Mouse (Mus musculus) liver, embryonic 12.5 days (tissue): ENCODE data around the gene Morc2a. TPM values are rescaled to one million over a fixed set of nuclear protein-coding genes. Genes with fewer than 3 reads are reported as not detected.

Source experiments
- ATAC-seq: fragments of 200-750 bp; cut with Nextera tagmentation; 2 replicates; pipeline ENCODE4 v1.8.0; 2017; ENCODE audit warnings: moderate number of reproducible peaks, mild to moderate bottlenecking, moderate library complexity
- H3K27ac ChIP-seq: fragments of 300-500 bp; sonication (generic); 2 replicates; pipeline ENCODE4 v1.5.1; 2016; ENCODE audit warnings: mild to moderate bottlenecking
- H3K27me3 ChIP-seq: fragments of 300-500 bp; sonication (generic); replicated peaks from 2 replicates; pipeline ENCODE4 v1.6.1; 2016; ENCODE audit warnings: mild to moderate bottlenecking, moderate library complexity
- H3K36me3 ChIP-seq: fragments of 300-500 bp; sonication (generic); 2 replicates; pipeline ENCODE4 v1.6.1; 2016; ENCODE audit warnings: mild to moderate bottlenecking, moderate library complexity
- H3K4me1 ChIP-seq: fragments of 300-500 bp; sonication (generic); 2 replicates; pipeline ENCODE4 v1.6.1; 2016
- H3K4me2 ChIP-seq: fragments of 300-500 bp; sonication (generic); 2 replicates; pipeline ENCODE4 v1.6.1; 2016; ENCODE audit warnings: mild to moderate bottlenecking, moderate library complexity
- H3K4me3 ChIP-seq: fragments of 300-500 bp; sonication (generic); 2 replicates; pipeline ENCODE4 v1.5.1; 2016; ENCODE audit warnings: mild to moderate bottlenecking, moderate library complexity
- H3K9ac ChIP-seq: fragments of 300-500 bp; sonication (generic); 2 replicates; pipeline ENCODE4 v1.6.1; 2016; ENCODE audit warnings: mild to moderate bottlenecking, moderate library complexity
- H3K9me3 ChIP-seq: fragments of 300-500 bp; sonication (generic); replicated peaks from 2 replicates; pipeline ENCODE4 v1.6.1; 2016; ENCODE audit warnings: mild to moderate bottlenecking, moderate library complexity
- WGBS: fragments of 180-500 bp; shearing (Covaris S2); methylation state at CpG from one replicate; pipeline ENCODE4 v1.1.7; 2016; ENCODE audit not compliant: insufficient replicate concordance; 5-methylcytosine and 5-hydroxymethylcytosine counted together
- polyA plus RNA-seq: library from polyadenylated mRNA; unstranded; fragments of >200 nt; fragmentation: Nextera tagmentation; extraction: Ambion mirVana; gene quantifications from 2 replicates; pipeline ENCODE4 v1.2.1, GENCODE M21; 2016

The Morc2a gene
- polyA plus RNA-seq, 1 experiment from 2014 or later = 15.2 TPM

DNA sequence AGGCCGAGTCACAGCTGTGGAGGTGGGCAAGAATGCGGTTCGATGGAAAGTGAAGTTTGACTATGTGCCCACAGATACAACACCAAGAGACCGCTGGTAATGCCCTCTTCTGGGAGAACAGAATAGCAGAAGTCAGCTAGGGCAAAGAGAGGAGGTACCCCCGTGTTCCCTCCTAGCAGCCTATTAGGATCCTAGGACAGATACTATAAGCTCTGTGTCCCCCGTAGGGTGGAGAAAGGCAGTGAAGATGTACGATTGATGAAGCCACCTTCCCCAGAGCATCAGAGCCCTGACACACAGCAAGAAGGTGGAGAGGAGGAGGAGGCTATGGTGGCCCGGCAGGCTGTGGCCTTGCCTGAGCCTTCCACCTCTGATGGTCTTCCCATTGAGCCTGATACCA is 36.4 kb downstream of the Morc2a start:
- no peak overlapping the region for H3K4me2 ChIP-seq
- H3K4me3 ChIP-seq = no peak overlapping the region
- whole genome bisulfite sequencing = 85% methylated on average over 8 of the region's 8 CpGs
- no peak for ATAC-seq
- no peaks in the 10 kb centered on the region for H3K4me1 ChIP-seq
- no peaks in the 10 kb centered on the region for H3K9me3 ChIP-seq
- H3K27ac ChIP-seq = no peak overlapping the region
- H3K9ac ChIP-seq = no peak overlapping the region
- peaks cover 96% of the 10 kb centered on the region for H3K36me3 ChIP-seq
- H3K27me3 ChIP-seq = no peaks in the 10 kb centered on the region

DNA sequence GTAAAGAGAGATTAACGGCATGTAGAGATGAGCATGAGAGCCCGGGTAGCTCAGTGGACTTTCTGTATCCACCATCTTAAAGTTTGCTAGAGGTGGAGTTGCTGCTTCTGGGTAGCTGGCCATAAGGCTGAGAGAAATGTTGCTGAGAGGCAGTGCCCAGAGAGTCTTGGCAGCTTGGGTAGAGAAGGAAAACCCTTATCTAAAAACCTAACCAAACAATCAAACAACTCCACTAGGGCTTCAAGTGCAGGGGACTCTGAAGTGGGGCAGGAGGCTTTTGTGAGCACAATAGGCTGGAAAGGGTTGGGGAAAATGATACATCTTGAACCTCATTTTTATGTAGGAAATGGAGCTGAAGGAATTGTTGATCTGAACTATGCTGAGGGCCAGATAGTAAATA is 37.3 kb downstream of the Morc2a start:
- no peak overlapping the region for H3K4me3 ChIP-seq
- no peak overlapping the region for H3K4me2 ChIP-seq
- no peak overlapping the region for H3K9ac ChIP-seq
- WGBS = 84% methylated on average over 2 of the region's 2 CpGs
- no peak overlapping the region for H3K27ac ChIP-seq
- H3K27me3 ChIP-seq = no peaks in the 10 kb centered on the region
- H3K4me1 ChIP-seq = no peaks in the 10 kb centered on the region
- no peaks in the 10 kb centered on the region for H3K9me3 ChIP-seq
- peaks cover 95% of the 10 kb centered on the region for H3K36me3 ChIP-seq
- no peak for ATAC-seq

DNA sequence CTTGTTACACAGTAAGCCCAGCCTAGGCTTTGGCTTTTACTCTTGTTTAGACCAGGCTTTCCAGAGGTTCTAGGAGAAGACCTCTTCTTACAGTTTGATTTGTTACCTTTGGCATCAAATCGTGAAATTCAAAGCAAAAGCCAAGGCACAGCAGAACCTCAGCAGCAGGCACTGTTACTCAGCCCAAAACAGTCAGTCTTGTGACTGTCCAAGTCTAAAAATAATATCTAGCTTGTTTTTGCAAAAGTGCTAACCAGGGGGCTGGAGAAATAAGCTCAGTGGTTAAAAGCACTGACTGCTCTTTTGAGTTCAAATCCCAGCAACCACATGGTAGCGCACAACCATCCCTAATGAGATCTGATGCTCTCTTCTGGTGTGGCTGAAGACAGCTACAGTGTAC is 37.9 kb downstream of the Morc2a start:
- no peak overlapping the region for H3K4me2 ChIP-seq
- no peak overlapping the region for H3K27ac ChIP-seq
- no peak for ATAC-seq
- no peak overlapping the region for H3K4me3 ChIP-seq
- 83% methylated on average over 2 of the region's 2 CpGs for WGBS
- H3K9me3 ChIP-seq = no peaks in the 10 kb centered on the region
- no peak overlapping the region for H3K9ac ChIP-seq
- no peaks in the 10 kb centered on the region for H3K27me3 ChIP-seq
- peaks cover 95% of the 10 kb centered on the region for H3K36me3 ChIP-seq
- no peaks in the 10 kb centered on the region for H3K4me1 ChIP-seq

DNA sequence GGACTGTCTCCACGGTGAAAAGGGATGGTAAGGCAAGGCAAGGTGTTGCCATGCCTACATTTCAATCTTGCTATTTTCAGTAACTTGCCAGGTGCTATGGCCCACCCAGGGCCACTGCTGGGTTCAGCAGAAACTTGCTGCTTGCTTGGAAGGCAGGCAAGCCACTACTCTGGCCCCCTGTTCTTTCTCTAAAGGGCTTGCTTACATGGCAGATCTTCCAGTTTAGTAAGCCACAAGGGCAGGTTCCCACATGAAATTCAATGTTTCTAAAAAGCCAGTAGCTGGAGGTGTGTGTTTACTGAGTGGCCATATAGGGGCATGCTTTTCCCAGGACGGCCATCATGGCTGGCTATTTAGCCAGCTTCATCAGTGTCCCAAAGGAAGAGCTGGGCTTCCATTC is 42.8 kb downstream of the Morc2a start:
- 73% methylated on average over 2 of the region's 2 CpGs for WGBS
- Histone ChIP-seq H3K36me3 (peaks cover 52% of the 10 kb centered on the region), H3K4me2 (no peak overlapping the region)

DNA sequence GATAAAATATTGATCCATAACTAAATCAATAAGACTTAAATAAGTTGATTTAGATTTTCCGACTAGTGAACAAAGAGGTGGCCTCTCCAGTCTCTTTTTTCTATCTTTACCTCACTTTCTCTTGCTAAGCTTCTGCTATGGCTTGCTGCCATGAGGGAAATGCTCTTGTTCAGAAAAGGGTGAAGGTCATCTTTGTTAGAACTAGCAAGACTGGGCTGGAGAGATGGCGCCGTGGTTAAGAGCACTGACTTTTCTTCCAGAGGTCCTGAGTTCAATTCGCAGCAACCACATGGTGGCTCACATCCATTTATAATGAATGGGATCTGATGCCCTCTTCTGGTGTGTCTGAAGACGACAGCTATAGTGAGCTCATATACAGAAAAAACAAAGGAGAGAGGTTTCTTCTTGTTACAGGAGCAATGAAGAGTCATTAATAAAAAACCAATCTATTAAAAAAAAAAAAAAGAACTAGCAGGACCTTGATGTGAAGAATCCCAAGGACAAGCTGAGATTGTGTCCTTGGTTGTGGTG is 47.2 kb downstream of the Morc2a start:
- no peak for ATAC-seq
- peaks cover 10% of the 10 kb centered on the region for H3K36me3 ChIP-seq
- no peaks in the 10 kb centered on the region for H3K4me1 ChIP-seq
- WGBS = 69% methylated on average over 5 of the region's 5 CpGs
- no peak overlapping the region for H3K27ac ChIP-seq
- H3K27me3 ChIP-seq = no peaks in the 10 kb centered on the region
- no peak overlapping the region for H3K4me3 ChIP-seq
- H3K4me2 ChIP-seq = no peak overlapping the region
- H3K9ac ChIP-seq = no peak overlapping the region
- no peaks in the 10 kb centered on the region for H3K9me3 ChIP-seq

More for the DNA sequence above, 42.8 kb downstream of the Morc2a start:
- Histone ChIP-seq H3K4me3 (no peak overlapping the region), H3K4me1 (no peaks in the 10 kb centered on the region), H3K27ac (no peak overlapping the region), H3K9me3 (no peaks in the 10 kb centered on the region), H3K27me3 (no peaks in the 10 kb centered on the region), H3K9ac (no peak overlapping the region)
- ATAC-seq = no peak

DNA sequence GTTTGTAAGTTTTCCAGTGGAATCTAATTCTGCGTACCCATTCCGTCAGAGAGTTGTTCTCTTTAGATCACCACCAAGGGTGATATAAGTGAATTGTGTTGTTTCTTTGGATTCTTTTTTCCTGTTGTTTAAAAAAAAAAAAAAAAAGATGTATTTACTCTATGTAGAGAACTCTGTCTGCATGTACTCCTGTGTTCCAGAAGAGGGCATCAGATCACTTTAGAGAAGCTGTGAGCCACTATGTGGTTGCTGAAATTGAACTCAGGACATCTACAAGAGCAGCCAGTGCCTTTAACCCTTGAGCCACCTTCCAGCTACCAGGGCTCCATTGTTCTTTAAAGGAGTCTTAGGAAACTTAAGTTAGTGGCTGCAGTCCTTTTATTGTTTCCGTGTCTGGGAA is 48.5 kb downstream of the Morc2a start:
- no peaks in the 10 kb centered on the region for H3K27me3 ChIP-seq
- WGBS = 75% methylated on average over 3 of the region's 3 CpGs
- no peak overlapping the region for H3K4me3 ChIP-seq
- no peak overlapping the region for H3K27ac ChIP-seq
- no peaks in the 10 kb centered on the region for H3K36me3 ChIP-seq
- no peak overlapping the region for H3K9ac ChIP-seq
- H3K4me1 ChIP-seq = no peaks in the 10 kb centered on the region
- no peak overlapping the region for H3K4me2 ChIP-seq
- H3K9me3 ChIP-seq = no peaks in the 10 kb centered on the region
- no peak for ATAC-seq

DNA sequence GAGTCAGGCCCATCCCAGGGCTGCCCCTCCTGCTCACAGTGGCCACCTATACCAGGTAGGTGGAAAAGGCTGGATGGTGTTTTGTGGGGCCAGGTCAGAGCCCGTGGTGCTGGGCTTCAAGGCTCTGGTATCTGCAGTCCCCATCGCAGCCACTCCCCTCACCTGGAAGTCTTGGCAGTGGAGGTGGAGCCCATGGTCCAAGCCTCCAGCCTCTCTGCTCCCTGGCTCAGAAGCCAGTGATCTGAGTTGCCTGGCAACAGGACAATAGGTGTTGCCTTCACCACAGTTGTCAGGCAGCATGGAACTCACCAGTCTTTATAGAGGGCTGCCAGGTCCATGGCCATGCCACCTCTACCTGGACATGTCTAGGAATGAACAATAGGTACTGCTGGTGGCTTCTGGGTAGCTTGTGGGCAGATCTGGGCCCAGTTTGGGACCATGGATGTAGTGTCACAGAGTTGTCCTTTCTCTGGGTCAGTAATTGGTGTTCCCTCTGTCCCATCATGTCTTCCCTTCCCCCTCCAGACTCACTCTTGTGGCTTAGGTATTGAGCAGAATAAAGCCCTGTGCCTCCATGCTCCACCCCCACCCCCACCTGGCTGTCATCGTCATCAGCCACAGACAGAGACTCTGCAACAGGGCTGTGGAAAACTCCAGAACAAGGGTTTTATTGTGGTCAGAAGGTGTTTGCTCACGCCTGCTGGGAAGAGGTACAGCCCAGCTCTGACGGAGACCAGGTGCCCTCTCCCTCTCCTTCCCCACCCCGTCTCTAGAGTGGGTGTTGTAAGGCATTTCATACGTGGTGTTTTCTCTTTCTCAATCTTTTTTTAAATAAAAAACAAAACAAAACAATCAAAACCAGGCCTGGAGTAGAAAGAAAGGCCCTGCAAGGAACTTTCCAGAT is 54.4 kb downstream of the Morc2a start:
- 64% methylated on average over 7 of the region's 7 CpGs for WGBS
- H3K4me2 ChIP-seq = no peak overlapping the region
- no peaks in the 10 kb centered on the region for H3K36me3 ChIP-seq
- H3K9ac ChIP-seq = no peak overlapping the region
- peaks cover 11% of the 10 kb centered on the region for H3K27me3 ChIP-seq
- 0 out of 2 replicates have a peak, but pooled peaks cover 8% of the 10 kb centered on the region for H3K4me1 ChIP-seq
- ATAC-seq = no peak
- no peaks in the 10 kb centered on the region for H3K9me3 ChIP-seq
- H3K4me3 ChIP-seq = no peak overlapping the region
- no peak overlapping the region for H3K27ac ChIP-seq

DNA sequence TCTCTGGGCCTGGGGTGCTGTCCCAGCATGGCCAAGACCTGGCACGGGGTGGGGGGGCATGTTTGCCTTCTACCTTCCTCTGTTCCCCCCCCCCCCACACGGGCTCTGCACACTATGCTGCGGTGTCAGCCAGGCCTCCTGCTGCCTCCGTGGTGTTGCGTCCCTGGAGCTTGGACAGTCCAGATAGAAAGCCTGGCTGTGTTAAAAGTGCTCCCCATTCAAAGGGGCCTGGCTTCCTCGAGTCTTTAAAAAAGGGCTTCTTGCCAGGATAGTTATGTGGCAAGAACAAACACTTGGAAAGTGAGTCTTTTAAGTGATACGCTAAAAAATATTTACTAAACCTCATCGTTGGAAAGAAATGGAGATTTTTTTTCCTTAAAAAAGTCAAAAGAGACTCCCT is 55.4 kb downstream of the Morc2a start:
- 78% methylated on average over 8 of the region's 8 CpGs for WGBS
- Histone ChIP-seq H3K27ac (no peak overlapping the region), H3K4me2 (no peak overlapping the region), H3K9me3 (no peaks in the 10 kb centered on the region), H3K4me1 (0 out of 2 replicates have a peak, but pooled peaks cover 8% of the 10 kb centered on the region), H3K27me3 (peaks cover 11% of the 10 kb centered on the region), H3K9ac (no peak overlapping the region), H3K36me3 (no peaks in the 10 kb centered on the region), H3K4me3 (no peak overlapping the region)
- no peak for ATAC-seq

DNA sequence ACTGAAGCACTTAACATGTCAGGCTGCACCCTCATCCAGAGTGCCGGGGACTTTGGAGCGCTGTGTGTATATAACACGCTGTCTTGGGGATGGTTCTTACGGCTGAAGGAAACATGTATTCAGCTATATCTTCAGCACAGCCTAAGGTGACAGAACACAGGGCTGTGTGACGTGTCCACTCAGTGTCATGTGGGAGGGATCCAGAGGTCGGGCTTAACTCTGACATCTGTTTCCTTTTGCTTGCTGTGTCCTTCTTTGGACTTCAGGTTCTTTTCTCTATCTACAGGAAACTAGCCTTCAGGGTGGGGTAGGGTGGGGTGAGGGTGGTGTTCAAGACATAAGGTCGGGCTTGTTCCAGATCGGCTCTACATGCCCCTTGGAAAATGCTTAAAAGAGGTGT is 58.1 kb downstream of the Morc2a start:
- H3K4me3 ChIP-seq = no peak overlapping the region
- 0 out of 2 replicates have a peak, but pooled peaks cover 8% of the 10 kb centered on the region for H3K4me1 ChIP-seq
- H3K36me3 ChIP-seq = no peaks in the 10 kb centered on the region
- WGBS = 40% methylated on average over 8 of the region's 8 CpGs
- H3K27ac ChIP-seq = no peak overlapping the region
- H3K27me3 ChIP-seq = peaks cover 11% of the 10 kb centered on the region
- no peak overlapping the region for H3K4me2 ChIP-seq
- ATAC-seq = peak; percentile 63
- H3K9ac ChIP-seq = no peak overlapping the region
- H3K9me3 ChIP-seq = no peaks in the 10 kb centered on the region

DNA sequence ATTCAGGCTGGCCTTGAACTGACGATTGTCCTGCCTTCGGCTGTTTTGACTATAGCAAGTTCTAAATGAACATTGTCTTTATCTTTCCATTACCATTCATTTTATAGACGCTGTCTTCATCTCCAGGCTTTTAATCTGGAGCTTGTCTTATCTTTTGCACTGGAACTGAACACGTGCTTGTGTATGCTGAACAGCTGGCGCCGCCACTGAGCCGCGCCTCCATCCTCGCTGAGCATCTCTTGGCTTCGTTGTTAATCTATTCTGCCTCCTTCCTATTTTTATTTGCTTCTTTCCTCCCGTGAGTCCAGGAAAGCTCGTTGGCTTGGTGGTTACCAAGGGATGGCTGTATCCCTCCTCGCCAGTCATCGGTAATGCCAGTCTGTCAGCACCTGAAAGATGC is 61.2 kb downstream of the Morc2a start:
- no peak for ATAC-seq
- Histone ChIP-seq H3K27me3 (peaks cover 5% of the 10 kb centered on the region), H3K27ac (no peak overlapping the region), H3K4me1 (0 out of 2 replicates have a peak, but pooled peaks cover 8% of the 10 kb centered on the region), H3K4me3 (no peak overlapping the region), H3K9me3 (no peaks in the 10 kb centered on the region), H3K36me3 (no peaks in the 10 kb centered on the region), H3K9ac (no peak overlapping the region), H3K4me2 (no peak overlapping the region)
- 52% methylated on average over 14 of the region's 14 CpGs for WGBS

DNA sequence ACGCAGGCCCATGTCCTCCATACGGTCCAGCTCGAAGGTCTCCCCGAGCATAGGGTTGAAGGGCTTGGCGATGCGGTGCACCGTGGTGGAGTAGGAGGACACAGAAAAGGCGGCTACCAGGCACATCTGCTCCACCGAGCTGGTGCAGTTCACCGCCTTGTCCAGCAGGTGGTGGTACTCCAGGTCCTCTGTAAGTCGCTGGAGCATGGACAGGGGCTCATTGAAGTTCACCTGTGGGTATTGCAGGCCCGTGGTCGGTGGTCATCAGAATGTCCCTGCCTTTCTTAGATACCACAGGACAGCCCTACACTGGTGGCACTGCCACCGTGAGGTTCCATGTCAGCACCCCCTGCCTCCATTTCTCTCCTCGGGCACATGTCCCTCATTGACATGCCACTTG is 65.5 kb downstream of the Morc2a start:
- no peaks in the 10 kb centered on the region for H3K9me3 ChIP-seq
- no peak for ATAC-seq
- no peak overlapping the region for H3K9ac ChIP-seq
- no peak overlapping the region for H3K4me2 ChIP-seq
- WGBS = 28% methylated on average over 15 of the region's 15 CpGs
- H3K4me1 ChIP-seq = no peaks in the 10 kb centered on the region
- no peaks in the 10 kb centered on the region for H3K36me3 ChIP-seq
- H3K4me3 ChIP-seq = no peak overlapping the region
- H3K27me3 ChIP-seq = no peaks in the 10 kb centered on the region
- no peak overlapping the region for H3K27ac ChIP-seq

DNA sequence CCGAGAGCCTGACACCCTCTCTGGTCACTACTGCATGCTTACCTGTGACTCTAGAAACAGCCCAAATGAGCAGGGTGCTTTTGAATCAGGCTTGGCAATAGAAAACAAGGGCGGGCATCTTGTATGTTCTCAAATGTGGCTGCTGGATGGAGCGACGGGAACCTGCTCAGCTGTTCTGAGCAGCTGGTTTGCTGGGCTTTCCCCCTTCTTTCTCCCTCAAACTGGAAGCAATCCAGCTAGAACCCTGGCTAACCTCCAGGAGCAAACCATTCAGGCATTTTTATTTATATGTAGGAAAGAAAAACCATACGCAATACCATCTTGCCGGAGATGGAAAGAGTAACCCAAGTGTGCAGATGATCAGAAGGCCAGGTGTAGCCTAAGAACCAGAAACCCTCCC is 67.7 kb downstream of the Morc2a start:
- Histone ChIP-seq H3K36me3 (no peaks in the 10 kb centered on the region), H3K4me2 (no peak overlapping the region), H3K4me1 (no peaks in the 10 kb centered on the region), H3K9ac (no peak overlapping the region), H3K4me3 (no peak overlapping the region), H3K27ac (no peak overlapping the region), H3K27me3 (0 out of 2 replicates have a peak, but pooled peaks cover 2% of the 10 kb centered on the region), H3K9me3 (no peaks in the 10 kb centered on the region)
- 64% methylated on average over 6 of the region's 6 CpGs for WGBS
- no peak for ATAC-seq
